Mouse (Mus musculus) testis, adult 2 months (tissue): Measurements from ENCODE around the gene Snrk. TPM values are rescaled to one million over a fixed set of nuclear protein-coding genes. Genes with fewer than 3 reads are reported as not detected.

Experiments
- H3K27ac ChIP-seq: fragments of 200-500 bp; 2 replicates; pipeline ENCODE4 v1.5.1; 2012; ENCODE audit warnings: low read depth, low read length; ENCODE audit not compliant: control insufficient read depth, insufficient read depth
- H3K27me3 ChIP-seq: fragments of 200-500 bp; 2 replicates; pipeline ENCODE4 v1.6.1; 2012; ENCODE audit warnings: mild to moderate bottlenecking, low read length, moderate library complexity; ENCODE audit not compliant: control insufficient read depth, insufficient read depth
- H3K36me3 ChIP-seq: fragments of 200-500 bp; 2 replicates; pipeline ENCODE4 v1.6.1; 2012; ENCODE audit warnings: mild to moderate bottlenecking, low read length; ENCODE audit not compliant: control insufficient read depth, insufficient read depth
- H3K4me1 ChIP-seq: fragments of 200-500 bp; 2 replicates; pipeline ENCODE4 v1.6.1; 2012; ENCODE audit warnings: low read length; ENCODE audit not compliant: control insufficient read depth, insufficient read depth
- H3K4me3 ChIP-seq: fragments of 200-500 bp; 2 replicates; pipeline ENCODE4 v1.5.1; 2012; ENCODE audit warnings: low read depth, mild to moderate bottlenecking, low read length, moderate library complexity, mixed read lengths; ENCODE audit not compliant: control insufficient read depth
- CTCF ChIP-seq: fragments of 200-500 bp; IDR thresholded peaks from 2 replicates; pipeline ENCODE4 v1.5.1; 2012; ENCODE audit warnings: low read depth, mild to moderate bottlenecking, inconsistent platforms, low read length, moderate library complexity; ENCODE audit not compliant: control insufficient read depth, insufficient read depth, insufficient replicate concordance
- POLR2A ChIP-seq: fragments of 200-500 bp; IDR thresholded peaks from 2 replicates; pipeline ENCODE4 v1.6.1; 2012; ENCODE audit warnings: low read depth, mild to moderate bottlenecking, inconsistent platforms, low read length, moderate library complexity; ENCODE audit not compliant: control insufficient read depth
- polyA plus RNA-seq: library from polyadenylated mRNA; depleted of rRNA; stranded (reverse); fragments of >200 nt; gene quantifications from 2 replicates; pipeline ENCODE4 v1.2.3, GENCODE M21; 2012; rRNA removed

Snrk gene
- polyA plus RNA-seq, 1 experiment = 18.7 TPM

DNA sequence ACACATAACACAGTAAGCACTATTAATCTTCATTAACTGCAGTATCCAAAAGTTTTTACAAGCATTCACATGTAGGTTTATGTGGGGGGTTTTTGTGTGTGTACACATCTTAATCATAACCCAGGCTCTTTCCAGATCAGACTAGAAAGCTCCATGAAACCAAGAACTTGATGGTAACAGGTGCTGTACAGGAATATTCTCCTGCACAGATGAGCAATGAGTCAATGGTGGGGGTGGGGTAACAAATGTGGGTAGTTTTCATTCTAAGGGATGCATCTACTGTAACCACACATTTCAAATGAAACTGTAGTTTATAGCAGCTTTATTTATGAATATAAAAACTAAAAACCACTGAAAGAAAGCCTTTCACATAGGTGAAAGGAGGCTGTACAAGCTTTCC, 98.1 kb downstream of the Snrk start:
- Histone ChIP-seq H3K4me3 (no peak overlapping the region), H3K36me3 (no peaks in the 10 kb centered on the region), H3K4me1 (no peaks in the 10 kb centered on the region), H3K27ac (no peak overlapping the region), H3K27me3 (no peaks in the 10 kb centered on the region)
- TF ChIP-seq CTCF = no peak
- TF ChIP-seq POLR2A = no peak

DNA sequence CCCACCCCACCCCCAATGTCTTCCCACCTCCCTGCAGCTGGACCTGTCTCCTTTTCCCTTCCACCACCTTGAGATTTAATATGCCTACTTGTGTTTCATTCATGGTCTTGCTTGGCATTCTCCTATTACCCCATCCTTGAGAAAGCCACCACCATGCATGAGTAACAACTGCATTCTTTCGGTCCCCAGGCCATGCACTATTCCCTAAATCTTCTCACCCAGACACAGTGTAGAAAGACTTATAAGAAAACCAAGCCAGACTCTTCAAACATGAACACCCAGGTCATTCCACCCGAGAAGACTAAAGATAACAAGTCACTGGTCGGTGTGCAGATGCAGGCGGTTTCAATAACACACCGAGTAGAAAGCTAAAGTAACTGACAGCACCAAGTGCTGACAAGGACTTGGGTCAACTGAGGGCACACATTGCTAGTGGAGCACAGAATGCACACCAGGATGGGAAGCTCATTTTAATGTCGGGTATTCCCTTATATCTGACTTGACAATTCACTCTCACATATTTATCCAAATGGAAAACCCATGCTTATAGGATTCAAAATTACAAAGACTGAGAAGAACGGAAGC, 100.0 kb downstream of the Snrk start:
- Histone ChIP-seq H3K4me3 (no peak overlapping the region), H3K27ac (no peak overlapping the region), H3K36me3 (no peaks in the 10 kb centered on the region), H3K4me1 (no peaks in the 10 kb centered on the region), H3K27me3 (no peaks in the 10 kb centered on the region)
- TF ChIP-seq CTCF = no peak
- TF ChIP-seq POLR2A = no peak

Other genes with a start within 250 kb of the Snrk start
- gene Ackr2, start 218.9 kb upstream of the Snrk start, polyA plus RNA-seq = 0.32 and 0.59 TPM in 2 replicates
- not detected in 2 replicates for gene Cyp8b1, start 201.0 kb upstream of the Snrk start, polyA plus RNA-seq
- 0.54 and 0.70 TPM in 2 replicates for gene Fam198a, start 166.3 kb upstream of the Snrk start, polyA plus RNA-seq
- 6.2 and 8.7 TPM in 2 replicates for gene Pomgnt2, start 120.2 kb upstream of the Snrk start, polyA plus RNA-seq
- gene Ano10, start 177.2 kb downstream of the Snrk start, polyA plus RNA-seq = 53.8 and 61.8 TPM in 2 replicates
- 238 and 296 TPM in 2 replicates for gene Abhd5, start 234.3 kb downstream of the Snrk start, polyA plus RNA-seq